Mouse (Mus musculus) limb, embryonic 13.5 days (tissue): Measurements from ENCODE around the gene Zc3h7a. TPM values are rescaled to one million over a fixed set of nuclear protein-coding genes. Genes with fewer than 3 reads are reported as not detected.

Experiments used
- ATAC-seq: fragments of 200-750 bp; cut with Nextera tagmentation; 2 replicates; pipeline ENCODE4 v1.8.0; 2017; ENCODE audit warnings: low read depth, moderate number of reproducible peaks, moderate TSS enrichment; ENCODE audit not compliant: low FRiP score
- H3K27ac ChIP-seq: fragments of 300-500 bp; sonication (generic); 2 replicates; pipeline ENCODE4 v1.5.1; 2015; ENCODE audit warnings: inconsistent platforms, mild to moderate bottlenecking, moderate library complexity
- H3K27me3 ChIP-seq: fragments of 300-500 bp; sonication (generic); 2 replicates; pipeline ENCODE4 v1.6.1; 2015; ENCODE audit warnings: mild to moderate bottlenecking, inconsistent platforms
- H3K36me3 ChIP-seq: fragments of 300-500 bp; sonication (generic); 2 replicates; pipeline ENCODE4 v1.6.1; 2015; ENCODE audit warnings: inconsistent platforms, mild to moderate bottlenecking, moderate library complexity
- H3K4me1 ChIP-seq: fragments of 300-500 bp; sonication (generic); 2 replicates; pipeline ENCODE4 v1.6.1; 2015; ENCODE audit warnings: inconsistent platforms
- H3K4me2 ChIP-seq: fragments of 300-500 bp; sonication (generic); replicated peaks from 2 replicates; pipeline ENCODE4 v1.6.1; 2015; ENCODE audit warnings: inconsistent platforms, mild to moderate bottlenecking, moderate library complexity
- H3K4me3 ChIP-seq: fragments of 300-500 bp; sonication (generic); 2 replicates; pipeline ENCODE4 v1.5.1; 2015; ENCODE audit warnings: moderate library complexity, mild to moderate bottlenecking, inconsistent platforms
- H3K9ac ChIP-seq: fragments of 300-500 bp; sonication (generic); 2 replicates; pipeline ENCODE4 v1.6.1; 2015; ENCODE audit warnings: mild to moderate bottlenecking, inconsistent platforms
- H3K9me3 ChIP-seq: fragments of 300-500 bp; sonication (generic); 2 replicates; pipeline ENCODE4 v1.6.1; 2016; ENCODE audit warnings: inconsistent platforms
- WGBS: fragments of 180-500 bp; shearing (Covaris S2); methylation state at CpG from one replicate; pipeline ENCODE4 v1.1.7; 2015; 5-methylcytosine and 5-hydroxymethylcytosine counted together
- polyA plus RNA-seq: library from polyadenylated mRNA; unstranded; fragments of >200 nt; fragmentation: Nextera tagmentation; extraction: Ambion mirVana; gene quantifications from 2 replicates; pipeline ENCODE4 v1.2.1, GENCODE M21; 2015

Gene Zc3h7a
- polyA plus RNA-seq, 1 experiment from 2014 or later: 99.0 TPM

DNA sequence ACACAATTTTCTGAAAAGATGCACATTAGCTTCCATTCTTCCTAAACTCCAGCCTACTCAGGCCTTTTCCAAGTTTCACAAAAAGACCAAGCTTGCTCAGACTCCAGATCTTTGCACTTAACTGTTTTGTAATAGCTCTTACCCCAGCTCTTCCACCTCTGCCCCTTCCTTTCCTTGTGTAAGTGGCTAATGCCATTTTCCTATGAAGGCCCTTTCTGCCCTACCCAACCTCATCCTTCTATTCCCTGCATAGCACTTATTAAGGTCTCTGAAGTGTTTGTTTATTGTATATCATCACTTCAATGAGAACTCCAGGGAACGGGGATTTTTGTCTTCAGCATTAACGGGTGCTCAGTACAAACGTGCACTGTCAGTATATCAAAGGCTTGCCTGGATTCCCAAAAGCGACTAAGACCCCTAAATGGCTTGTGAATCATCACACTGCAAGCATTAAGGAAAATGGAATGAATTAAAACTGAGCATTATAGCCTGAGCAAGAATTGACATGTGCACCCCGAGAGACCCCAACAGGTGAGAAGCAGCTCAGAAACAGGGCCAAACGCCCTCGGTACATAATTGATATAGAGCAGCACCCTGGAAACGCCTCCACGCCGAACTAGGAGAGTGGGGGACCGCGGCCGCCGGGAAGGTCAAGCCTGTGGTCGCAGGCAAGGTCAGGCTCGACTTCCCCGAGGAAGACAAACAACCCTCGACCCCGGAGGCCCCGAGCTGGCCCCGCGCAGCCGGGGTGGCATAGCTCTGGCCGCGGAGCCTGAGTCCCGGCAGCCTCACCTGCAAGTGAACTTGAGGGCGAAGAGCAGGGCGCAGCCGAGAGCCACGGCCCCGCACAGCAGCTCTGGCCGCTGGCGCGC, 42.5 kb downstream of the Zc3h7a start:
- peak overlapping the region; percentile 77 for H3K4me2 ChIP-seq
- H3K36me3 ChIP-seq: peaks cover 19% of the 10 kb centered on the region
- no peaks in the 10 kb centered on the region for H3K9me3 ChIP-seq
- H3K27ac ChIP-seq: peak overlapping the region; percentile 87
- peaks cover 30% of the 10 kb centered on the region for H3K4me1 ChIP-seq
- peak overlapping the region; percentile 98 for H3K4me3 ChIP-seq
- WGBS: under 1% methylated on average over 34 of the region's 34 CpGs
- H3K27me3 ChIP-seq: no peaks in the 10 kb centered on the region
- no peak for ATAC-seq
- peak overlapping the region; percentile 95 for H3K9ac ChIP-seq

- Histone ChIP-seq H3K4me1 (peaks cover 30% of the 10 kb centered on the region), H3K4me2 (peak overlapping the region; percentile 77), H3K36me3 (peaks cover 22% of the 10 kb centered on the region), H3K9me3 (no peaks in the 10 kb centered on the region), H3K27ac (no peak overlapping the region), H3K4me3 (peak overlapping the region; percentile 98), H3K9ac (peak overlapping the region; percentile 95), H3K27me3 (no peaks in the 10 kb centered on the region)
- ATAC-seq: no peak
- WGBS: 7% methylated on average over 2 of the region's 2 CpGs
Measured at GRCm38 (mm10) chr16:11132839-11133238, 43.4 kb downstream of the Zc3h7a start.

- H3K27ac ChIP-seq: no peak overlapping the region
- peaks cover 43% of the 10 kb centered on the region for H3K36me3 ChIP-seq
- no peak overlapping the region for H3K4me2 ChIP-seq
- H3K9ac ChIP-seq: 0 out of 2 replicates have a peak overlapping the region, but pooled peaks have one; percentile 9
- no peaks in the 10 kb centered on the region for H3K9me3 ChIP-seq
- H3K4me3 ChIP-seq: no peak overlapping the region
- no peaks in the 10 kb centered on the region for H3K27me3 ChIP-seq
- WGBS: 92% methylated on average over 11 of the region's 11 CpGs
- peaks cover 17% of the 10 kb centered on the region for H3K4me1 ChIP-seq
- ATAC-seq: no peak
Measured at GRCm38 (mm10) chr16:11128301-11128700, 47.9 kb downstream of the Zc3h7a start.

- no peak overlapping the region for H3K4me2 ChIP-seq
- H3K9me3 ChIP-seq: no peaks in the 10 kb centered on the region
- H3K4me3 ChIP-seq: no peak overlapping the region
- H3K27ac ChIP-seq: no peak overlapping the region
- no peaks in the 10 kb centered on the region for H3K4me1 ChIP-seq
- no peak overlapping the region for H3K9ac ChIP-seq
- H3K36me3 ChIP-seq: peaks cover 65% of the 10 kb centered on the region
- no peaks in the 10 kb centered on the region for H3K27me3 ChIP-seq
- 88% methylated on average over 2 of the region's 2 CpGs for WGBS
- no peak for ATAC-seq
Measured at GRCm38 (mm10) chr16:11125371-11125770, 50.8 kb downstream of the Zc3h7a start.

DNA sequence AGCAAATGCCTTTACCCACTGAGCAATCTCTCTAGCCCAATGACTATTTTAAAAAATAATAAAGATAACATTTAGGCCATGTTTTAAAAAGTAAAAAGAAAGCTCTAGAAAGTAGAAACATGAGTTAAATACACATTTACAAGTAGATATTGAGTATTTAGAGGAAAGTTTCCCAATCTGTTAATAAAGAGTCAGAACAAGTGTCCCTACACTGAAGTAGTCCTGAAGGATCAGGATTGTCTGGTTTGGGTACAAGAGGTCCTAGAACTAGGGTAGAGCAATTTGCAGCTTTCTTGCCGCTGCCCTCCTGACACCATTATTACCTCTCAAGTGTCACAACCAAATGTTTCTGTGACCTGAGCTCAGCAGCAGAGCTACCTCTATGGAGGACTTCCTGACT, 52.1 kb downstream of the Zc3h7a start:
- Histone ChIP-seq H3K27ac (no peak overlapping the region), H3K36me3 (peaks cover 76% of the 10 kb centered on the region), H3K27me3 (no peaks in the 10 kb centered on the region), H3K4me2 (no peak overlapping the region), H3K9ac (no peak overlapping the region), H3K4me1 (no peaks in the 10 kb centered on the region), H3K4me3 (no peak overlapping the region), H3K9me3 (no peaks in the 10 kb centered on the region)
- ATAC-seq: no peak
- WGBS: 81% methylated on average over 1 of the region's 1 CpGs

GRCm38 (mm10) chr16:11122625-11123024, 53.6 kb downstream of the Zc3h7a start:
- Histone ChIP-seq H3K27me3 (no peaks in the 10 kb centered on the region), H3K9ac (no peak overlapping the region), H3K4me2 (no peak overlapping the region), H3K36me3 (peaks cover 74% of the 10 kb centered on the region), H3K9me3 (no peaks in the 10 kb centered on the region), H3K4me1 (no peaks in the 10 kb centered on the region), H3K4me3 (no peak overlapping the region), H3K27ac (no peak overlapping the region)
- 93% methylated on average over 2 of the region's 2 CpGs for WGBS
- ATAC-seq: no peak

GRCm38 (mm10) chr16:11109198-11109740, 66.9 kb downstream of the Zc3h7a start:
- Histone ChIP-seq H3K36me3 (peaks cover 38% of the 10 kb centered on the region), H3K9ac (no peak overlapping the region), H3K4me2 (no peak overlapping the region), H3K9me3 (no peaks in the 10 kb centered on the region), H3K27me3 (no peaks in the 10 kb centered on the region), H3K4me1 (no peaks in the 10 kb centered on the region), H3K27ac (no peak overlapping the region), H3K4me3 (no peak overlapping the region)
- 73% methylated on average over 4 of the region's 4 CpGs for WGBS
- ATAC-seq: no peak

GRCm38 (mm10) chr16:11104905-11105304, 71.3 kb downstream of the Zc3h7a start:
- Histone ChIP-seq H3K4me1 (no peaks in the 10 kb centered on the region), H3K27ac (no peak overlapping the region), H3K4me3 (no peak overlapping the region), H3K9me3 (no peaks in the 10 kb centered on the region), H3K36me3 (peaks cover 46% of the 10 kb centered on the region), H3K4me2 (no peak overlapping the region), H3K9ac (no peak overlapping the region), H3K27me3 (no peaks in the 10 kb centered on the region)
- WGBS: 95% methylated on average over 1 of the region's 1 CpGs
- no peak for ATAC-seq

- no peak overlapping the region for H3K4me2 ChIP-seq
- WGBS: 75% methylated on average over 3 of the region's 3 CpGs
- ATAC-seq: no peak
Measured at GRCm38 (mm10) chr16:11097301-11097700, 78.9 kb downstream of the Zc3h7a start.

DNA sequence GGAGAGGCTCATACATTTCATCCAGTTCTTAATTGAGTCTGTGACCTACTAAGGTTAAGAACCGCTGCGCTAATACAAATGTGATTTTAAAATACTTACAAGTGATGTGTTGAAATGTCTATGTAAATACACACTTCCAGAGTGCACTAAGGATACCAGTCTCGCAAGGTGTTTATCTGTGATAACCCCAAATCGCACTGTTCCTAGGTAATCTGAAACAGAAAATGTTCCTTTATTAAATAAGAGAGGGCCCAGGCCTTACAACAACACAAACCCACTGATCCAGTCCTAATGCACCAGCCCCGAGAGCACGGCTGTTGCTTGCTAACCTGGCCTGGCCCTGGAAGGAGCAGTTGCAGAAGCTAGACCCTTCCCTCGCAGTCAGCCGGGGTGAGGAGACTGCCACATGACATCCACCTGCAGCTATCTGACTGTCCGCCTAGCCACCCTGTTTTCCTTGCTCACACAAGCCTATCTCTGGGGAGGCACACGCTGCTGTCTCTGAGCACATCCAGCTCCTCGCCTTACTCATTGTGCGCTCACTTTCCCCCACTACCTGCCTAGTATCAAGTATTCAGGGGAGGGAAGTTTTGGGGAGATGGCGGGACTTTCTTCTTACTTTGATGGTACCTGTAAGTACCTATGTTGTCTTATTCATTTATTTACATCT, 82.3 kb downstream of the Zc3h7a start:
- no peak overlapping the region for H3K4me3 ChIP-seq
- H3K9ac ChIP-seq: no peak overlapping the region
- H3K4me2 ChIP-seq: no peak overlapping the region
- 93% methylated on average over 13 of the region's 13 CpGs for WGBS
- H3K9me3 ChIP-seq: no peaks in the 10 kb centered on the region
- no peak overlapping the region for H3K27ac ChIP-seq
- ATAC-seq: no peak
- H3K27me3 ChIP-seq: no peaks in the 10 kb centered on the region
- H3K4me1 ChIP-seq: peaks cover 13% of the 10 kb centered on the region
- H3K36me3 ChIP-seq: peaks cover 56% of the 10 kb centered on the region

More at GRCm38 (mm10) chr16:11097301-11097700, 78.9 kb downstream of the Zc3h7a start:
- Histone ChIP-seq H3K9ac (no peak overlapping the region), H3K4me1 (peaks cover 13% of the 10 kb centered on the region), H3K36me3 (peaks cover 40% of the 10 kb centered on the region), H3K27me3 (no peaks in the 10 kb centered on the region), H3K4me3 (no peak overlapping the region), H3K9me3 (no peaks in the 10 kb centered on the region), H3K27ac (no peak overlapping the region)

GRCm38 (mm10) chr16:11092523-11092922, 83.7 kb downstream of the Zc3h7a start:
- peaks cover 69% of the 10 kb centered on the region for H3K36me3 ChIP-seq
- H3K9me3 ChIP-seq: no peaks in the 10 kb centered on the region
- WGBS: 76% methylated on average over 3 of the region's 3 CpGs
- H3K9ac ChIP-seq: no peak overlapping the region
- no peak overlapping the region for H3K4me2 ChIP-seq
- no peak overlapping the region for H3K4me3 ChIP-seq
- ATAC-seq: no peak
- peaks cover 8% of the 10 kb centered on the region; the same call in 1 of the 2 replicates for H3K4me1 ChIP-seq
- no peaks in the 10 kb centered on the region for H3K27me3 ChIP-seq
- no peak overlapping the region for H3K27ac ChIP-seq

GRCm38 (mm10) chr16:11092061-11092460, 84.1 kb downstream of the Zc3h7a start:
- Histone ChIP-seq H3K27ac (no peak overlapping the region), H3K4me3 (no peak overlapping the region), H3K27me3 (no peaks in the 10 kb centered on the region), H3K9me3 (no peaks in the 10 kb centered on the region), H3K36me3 (peaks cover 74% of the 10 kb centered on the region), H3K4me1 (peaks cover 6% of the 10 kb centered on the region; the same call in 1 of the 2 replicates), H3K9ac (no peak overlapping the region), H3K4me2 (no peak overlapping the region)
- no peak for ATAC-seq
- WGBS: 82% methylated on average over 4 of the region's 4 CpGs
